Mouse (Mus musculus): ENCODE results near the gene Adgrl3.

- TF ChIP-seq CEBPB (IDR thresholded peaks at IDR 0.05; ENCODE audit: low read depth) (no peak), CTCF (IDR thresholded peaks at IDR 0.05; ENCODE audit: control insufficient read depth, insufficient read depth, insufficient read length) (no peak)
These were observed 481.1 kb downstream of the Adgrl3 start for GRCm38 (mm10) chr5:81501076-81501475.
